Mouse (Mus musculus) stomach, embryonic 14.5 days (tissue): ENCODE results near the gene Med16. TPM values are rescaled to one million over a fixed set of nuclear protein-coding genes. Genes with fewer than 3 reads are reported as not detected.

ENCODE experiments used
- ATAC-seq: fragments of 200-750 bp; cut with Nextera tagmentation; 2 replicates; pipeline ENCODE4 v1.8.0; 2017; ENCODE audit warnings: low read depth, moderate TSS enrichment; ENCODE audit not compliant: insufficient number of reproducible peaks, insufficient read depth, low FRiP score
- H3K27ac ChIP-seq: fragments of 300-500 bp; sonication (generic); 2 replicates; pipeline ENCODE4 v1.5.1; 2014; ENCODE audit warnings: mild to moderate bottlenecking, low read length, moderate library complexity, mixed read lengths
- H3K27me3 ChIP-seq: fragments of 300-500 bp; sonication (generic); 2 replicates; pipeline ENCODE4 v1.6.1; 2014; ENCODE audit warnings: low read length, control low read depth, mixed read lengths; ENCODE audit not compliant: control insufficient read depth, insufficient read depth
- H3K36me3 ChIP-seq: fragments of 300-500 bp; sonication (generic); 2 replicates; pipeline ENCODE4 v1.6.1; 2014; ENCODE audit warnings: mild to moderate bottlenecking, control low read depth, low read length, moderate library complexity, mixed read lengths; ENCODE audit not compliant: control insufficient read depth, insufficient read depth
- H3K4me1 ChIP-seq: fragments of 300-500 bp; sonication (generic); 2 replicates; pipeline ENCODE4 v1.6.1; 2014; ENCODE audit warnings: low read length, control low read depth, mixed read lengths; ENCODE audit not compliant: control insufficient read depth, insufficient read depth
- H3K4me2 ChIP-seq: fragments of 300-500 bp; sonication (generic); replicated peaks from 2 replicates; pipeline ENCODE4 v1.6.1; 2014; ENCODE audit warnings: low read depth, low read length, control low read depth
- H3K4me3 ChIP-seq: fragments of 300-500 bp; sonication (generic); 2 replicates; pipeline ENCODE4 v1.5.1; 2014; ENCODE audit warnings: low read depth, low read length, control low read depth
- H3K9ac ChIP-seq: fragments of 300-500 bp; sonication (generic); replicated peaks from 2 replicates; pipeline ENCODE4 v1.6.1; 2014; ENCODE audit warnings: low read depth, mild to moderate bottlenecking, control low read depth, low read length, moderate library complexity, mixed read lengths
- H3K9me3 ChIP-seq: fragments of 300-500 bp; sonication (generic); 2 replicates; pipeline ENCODE4 v1.6.1; 2016; ENCODE audit warnings: low read depth, low read length, control low read depth; ENCODE audit not compliant: control insufficient read depth
- WGBS: fragments of 180-500 bp; shearing (Covaris S2); extraction: QIAGEN DNeasy Blood & Tissue Kit; methylation state at CpG from one replicate; pipeline ENCODE4 v1.1.7; 2014; 5-methylcytosine and 5-hydroxymethylcytosine counted together
- polyA plus RNA-seq: library from polyadenylated mRNA; unstranded; fragments of >200 nt; fragmentation: Nextera tagmentation; extraction: Ambion mirVana; gene quantifications from 2 replicates; pipeline ENCODE4 v1.2.1, GENCODE M21; 2014

Gene Med16
- polyA plus RNA-seq, 1 experiment from 2014 or later = 43.4 TPM

- Histone ChIP-seq H3K9ac (peak overlapping the region; percentile 73; the same call in 1 of the 2 replicates), H3K4me3 (no peak overlapping the region), H3K9me3 (no peaks in the 10 kb centered on the region), H3K27ac (peak overlapping the region; percentile 33; the same call in 1 of the 2 replicates), H3K4me1 (peaks cover 35% of the 10 kb centered on the region), H3K27me3 (peaks cover 27% of the 10 kb centered on the region), H3K36me3 (peaks cover 17% of the 10 kb centered on the region), H3K4me2 (peak overlapping the region; percentile 85)
- 59% methylated on average over 7 of the region's 7 CpGs for WGBS
- no peak for ATAC-seq
These were observed 6.3 kb upstream of the Med16 start for GRCm38 (mm10) chr10:79914948-79915596.

DNA sequence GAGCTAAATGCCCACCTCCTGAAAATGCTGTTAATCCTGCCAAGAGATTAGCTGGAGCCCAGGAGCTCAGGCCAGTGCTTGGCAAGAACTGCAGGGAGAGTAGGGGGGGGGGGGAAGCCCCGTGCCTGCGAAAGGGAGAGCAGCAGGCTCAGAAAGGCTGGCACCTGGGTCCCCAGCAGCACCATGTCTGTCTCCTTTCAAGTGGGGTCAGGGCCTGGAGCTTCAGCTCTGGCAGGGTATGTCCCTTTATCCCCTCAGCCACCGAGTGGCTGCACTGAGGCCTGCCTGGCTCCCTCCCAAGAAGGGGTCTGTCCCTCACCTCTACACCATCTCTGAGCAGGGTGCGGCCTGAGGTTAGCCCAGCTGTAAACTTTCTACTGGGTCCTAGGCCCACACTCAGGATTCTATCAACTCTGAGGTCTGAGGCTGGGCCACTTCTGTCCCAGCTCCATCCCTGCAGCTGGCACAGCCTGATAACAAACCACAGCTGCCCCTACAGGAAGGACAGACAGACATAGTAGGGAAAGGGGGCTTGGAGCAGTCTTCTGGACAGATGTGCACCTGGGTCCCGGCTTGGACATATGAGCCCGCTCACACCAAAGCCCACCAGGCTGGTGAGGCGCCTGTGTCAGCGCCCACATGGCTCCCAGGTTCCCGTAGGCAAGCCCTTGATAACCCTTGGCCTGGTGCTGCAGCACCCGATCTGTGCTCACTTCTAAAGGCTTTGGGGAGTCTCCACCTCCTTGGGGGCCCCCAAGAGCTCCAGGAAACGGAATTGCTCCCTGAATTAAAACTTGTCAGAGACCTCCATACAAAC is 5.6 kb upstream of the Med16 start:
- Histone ChIP-seq H3K27me3 (peaks cover 22% of the 10 kb centered on the region), H3K9me3 (no peaks in the 10 kb centered on the region), H3K27ac (no peak overlapping the region), H3K9ac (no peak overlapping the region), H3K36me3 (peaks cover 17% of the 10 kb centered on the region), H3K4me3 (no peak overlapping the region), H3K4me1 (peaks cover 32% of the 10 kb centered on the region), H3K4me2 (0 out of 2 replicates have a peak overlapping the region, but pooled peaks have one; percentile 5)
- ATAC-seq = no peak
- WGBS = 64% methylated on average over 11 of the region's 11 CpGs

DNA sequence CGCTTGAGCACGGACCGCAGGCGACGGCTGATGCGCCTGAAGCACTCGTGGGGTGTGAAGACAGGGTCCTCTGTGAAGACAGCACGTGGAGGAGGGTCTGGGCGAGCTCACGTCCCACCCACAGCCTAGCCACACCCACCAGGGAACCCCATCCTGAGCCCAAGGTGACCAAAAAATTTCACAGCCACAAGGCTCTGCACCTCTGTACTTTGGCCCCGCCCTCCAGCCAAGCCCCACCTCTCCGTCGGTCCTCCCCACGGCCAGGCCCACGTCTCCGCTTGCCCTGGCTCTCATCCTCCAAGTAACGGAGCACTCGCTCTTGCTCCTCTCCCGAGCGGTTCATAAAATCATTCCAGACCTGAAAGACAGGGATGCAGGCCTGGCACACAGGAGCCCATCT is 3.7 kb upstream of the Med16 start:
- H3K27me3 ChIP-seq = peaks cover 2% of the 10 kb centered on the region; the same call in 1 of the 2 replicates
- no peaks in the 10 kb centered on the region for H3K9me3 ChIP-seq
- no peak for ATAC-seq
- no peak overlapping the region for H3K4me2 ChIP-seq
- 71% methylated on average over 20 of the region's 20 CpGs for WGBS
- H3K36me3 ChIP-seq = peaks cover 17% of the 10 kb centered on the region
- H3K27ac ChIP-seq = no peak overlapping the region
- peaks cover 24% of the 10 kb centered on the region for H3K4me1 ChIP-seq
- no peak overlapping the region for H3K4me3 ChIP-seq
- no peak overlapping the region for H3K9ac ChIP-seq

DNA sequence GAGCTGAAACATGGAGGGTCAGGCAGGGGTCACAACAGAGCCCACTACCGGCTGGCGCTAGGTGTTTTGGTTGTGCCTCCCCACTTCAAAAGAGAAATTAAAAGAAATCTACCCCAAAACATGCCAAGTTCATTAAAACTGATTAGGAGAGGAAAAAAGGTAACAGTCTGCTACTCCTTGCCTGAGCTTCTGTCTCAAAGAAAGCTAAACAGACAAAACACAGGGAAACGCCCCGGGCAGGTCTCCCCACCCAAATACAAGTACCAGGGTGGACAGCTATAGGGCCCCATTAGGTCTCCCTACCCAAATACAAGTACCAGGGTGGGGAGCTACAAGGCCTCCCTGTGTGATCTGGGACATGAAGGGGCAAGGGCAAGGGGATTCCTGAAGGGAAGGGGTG is 1.8 kb upstream of the Med16 start, which contains the start of gene Gm26602:
Gm26602 (plus strand) TSS at position 301 of the 400 bp plus-strand sequence.
- H3K27me3 ChIP-seq = no peaks in the 10 kb centered on the region
- no peak within 1 kb of the TSS for H3K4me2 ChIP-seq
- H3K9ac ChIP-seq = no peak within 1 kb of the TSS; the same call in 1 of the 2 replicates
- ATAC-seq = no peak
- no peaks in the 10 kb centered on the region for H3K9me3 ChIP-seq
- peak within 1 kb of the TSS; percentile 55; the same call in 1 of the 2 replicates for H3K27ac ChIP-seq
- WGBS = 95% methylated on average over 4 of the region's 4 CpGs
- peaks cover 17% of the 10 kb centered on the region; the same call in 1 of the 2 replicates for H3K4me1 ChIP-seq
- H3K4me3 ChIP-seq = no peak within 1 kb of the TSS
- H3K36me3 ChIP-seq = peaks cover 29% of the 10 kb centered on the region

- H3K9ac ChIP-seq = no peak overlapping the region; the same call in 1 of the 2 replicates
- peaks cover 37% of the 10 kb centered on the region for H3K36me3 ChIP-seq
These were observed 584 bp upstream of the Med16 start for GRCm38 (mm10) chr10:79909092-79909922.

GRCm38 (mm10) chr10:79907415-79907814 is 1.3 kb downstream of the Med16 start:
- Histone ChIP-seq H3K27me3 (no peaks in the 10 kb centered on the region), H3K27ac (no peak overlapping the region), H3K9me3 (no peaks in the 10 kb centered on the region), H3K9ac (no peak overlapping the region; the same call in 1 of the 2 replicates), H3K4me2 (no peak overlapping the region), H3K4me3 (no peak overlapping the region), H3K4me1 (peaks cover 4% of the 10 kb centered on the region; the same call in 1 of the 2 replicates), H3K36me3 (peaks cover 46% of the 10 kb centered on the region)
- ATAC-seq = no peak
- WGBS = 90% methylated on average over 10 of the region's 10 CpGs

More at GRCm38 (mm10) chr10:79909092-79909922, 584 bp upstream of the Med16 start:
- Histone ChIP-seq H3K4me3 (peak overlapping the region; percentile 37; the same call in 1 of the 2 replicates), H3K27me3 (no peaks in the 10 kb centered on the region), H3K27ac (peak overlapping the region; percentile 78; the same call in 1 of the 2 replicates), H3K4me2 (peak overlapping the region; percentile 28), H3K9me3 (no peaks in the 10 kb centered on the region), H3K4me1 (peaks cover 5% of the 10 kb centered on the region; the same call in 1 of the 2 replicates)
- WGBS = 24% methylated on average over 14 of the region's 14 CpGs
- peak; percentile 33; the same call in 1 of the 2 replicates for ATAC-seq

DNA sequence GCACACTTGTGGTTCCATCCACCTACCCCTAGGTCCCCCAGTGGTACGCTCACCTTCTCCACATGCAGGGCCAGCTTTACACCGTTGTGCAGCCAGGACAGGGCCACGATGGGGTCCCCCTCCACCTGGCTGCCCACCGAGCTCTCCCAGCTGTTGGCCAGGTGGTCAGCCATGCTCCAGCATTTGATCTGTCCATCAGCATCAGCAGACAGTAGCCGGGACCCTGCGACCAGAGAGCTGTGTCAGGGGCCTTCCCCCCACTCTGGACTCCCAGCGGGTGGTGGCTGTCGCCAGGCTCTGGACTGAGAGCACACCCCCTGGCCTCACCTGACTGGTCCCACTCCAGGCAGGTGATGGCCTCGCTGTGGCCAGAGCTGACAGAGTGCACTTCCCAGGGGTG is 2.0 kb downstream of the Med16 start:
- Histone ChIP-seq H3K9ac (no peak overlapping the region), H3K36me3 (peaks cover 43% of the 10 kb centered on the region), H3K4me2 (no peak overlapping the region), H3K4me3 (no peak overlapping the region), H3K27me3 (no peaks in the 10 kb centered on the region), H3K27ac (no peak overlapping the region), H3K4me1 (peaks cover 4% of the 10 kb centered on the region; the same call in 1 of the 2 replicates), H3K9me3 (no peaks in the 10 kb centered on the region)
- no peak for ATAC-seq
- WGBS = 92% methylated on average over 9 of the region's 9 CpGs
